9 mouse cellular contexts compared by ENCODE assay signal in genomic region chr16:50799145-50799794, GRCm38 (mm10).
DNase-seq lines count a peak whose midpoint lies in the region; ATAC-seq and TF ChIP-seq lines count a peak whose summit lies in the region.
"Had no signal": no experiment of that assay in that cellular context is flagged by ENCODE, and none has a peak within 500 bp of the region (broad histone marks: within the 10 kb centered on the region; RNA-seq: fewer than 3 reads in every experiment).

No protein-coding gene starts in this region.

- no peaks in the 10 kb centered on the region for H3K9me3 ChIP-seq in liver, embryonic 11.5 days (ENCODE audit: control insufficient read depth, low read length)
- H3K9me3 ChIP-seq in forebrain, embryonic 13.5 days (replicated peaks), result no peaks in the 10 kb centered on the region
- H3K9me3 ChIP-seq in limb, embryonic 10.5 days (replicated peaks), result no peaks in the 10 kb centered on the region
- no peaks in the 10 kb centered on the region for H3K9me3 ChIP-seq in neural tube, embryonic 12.5 days
- H3K9me3 ChIP-seq: embryonic facial prominence, embryonic 12.5 days had no signal

- H3K27ac ChIP-seq in liver, adult 2 months (replicated peaks; ENCODE audit: insufficient read depth, low read depth, low read length), result no peak overlapping the region
- no peak overlapping the region for H3K27ac ChIP-seq in liver, embryonic 11.5 days (ENCODE audit: low read depth, low read length)
- H3K27ac ChIP-seq in forebrain, embryonic 13.5 days, result no peak overlapping the region
- H3K27ac ChIP-seq in kidney, adult 2 months (ENCODE audit: insufficient read depth, low read depth, low read length), result no peak overlapping the region
- no peak overlapping the region for H3K27ac ChIP-seq in limb, embryonic 10.5 days
- no peak overlapping the region for H3K27ac ChIP-seq in neural tube, embryonic 12.5 days
- H3K27ac ChIP-seq: embryonic facial prominence, embryonic 12.5 days had no signal

- no peaks in the 10 kb centered on the region for H3K27me3 ChIP-seq in liver, adult 2 months (ENCODE audit: control insufficient read depth, insufficient read depth, low read length)
- H3K27me3 ChIP-seq in liver, embryonic 11.5 days (replicated peaks; ENCODE audit: control insufficient read depth, insufficient read depth, low read length), result no peaks in the 10 kb centered on the region
- H3K27me3 ChIP-seq in forebrain, embryonic 13.5 days, result no peaks in the 10 kb centered on the region
- no peaks in the 10 kb centered on the region for H3K27me3 ChIP-seq in kidney, adult 2 months (replicated peaks; ENCODE audit: control insufficient read depth, insufficient read depth, low read length)
- no peaks in the 10 kb centered on the region for H3K27me3 ChIP-seq in limb, embryonic 10.5 days (ENCODE audit: low read depth, poor library complexity, severe bottlenecking)
- no peaks in the 10 kb centered on the region for H3K27me3 ChIP-seq in neural tube, embryonic 12.5 days (replicated peaks)
- H3K27me3 ChIP-seq: embryonic facial prominence, embryonic 12.5 days had no signal

- peak; percentile 58 for TF ChIP-seq CTCF in liver, adult 2 months (IDR thresholded peaks at IDR 0.05; ENCODE audit: low read depth, low read length)
- peak; percentile 57 for TF ChIP-seq CTCF in kidney, adult 2 months (conservative IDR thresholded peaks at IDR 0.05; ENCODE audit: insufficient read depth, insufficient read length, low read depth, low read length)

- no peaks in the 10 kb centered on the region for H3K36me3 ChIP-seq in liver, adult 2 months (ENCODE audit: control insufficient read depth, insufficient read depth, low read length)
- H3K36me3 ChIP-seq in liver, embryonic 11.5 days (ENCODE audit: control insufficient read depth, insufficient read depth, low read length), result no peaks in the 10 kb centered on the region
- no peaks in the 10 kb centered on the region for H3K36me3 ChIP-seq in forebrain, embryonic 13.5 days (ENCODE audit: poor library complexity, severe bottlenecking)
- H3K36me3 ChIP-seq in kidney, adult 2 months (ENCODE audit: control insufficient read depth, insufficient read depth, low read length), result no peaks in the 10 kb centered on the region
- no peaks in the 10 kb centered on the region for H3K36me3 ChIP-seq in limb, embryonic 10.5 days
- H3K36me3 ChIP-seq in neural tube, embryonic 12.5 days, result no peaks in the 10 kb centered on the region
- H3K36me3 ChIP-seq: embryonic facial prominence, embryonic 12.5 days had no signal

- no peaks in the 10 kb centered on the region for H3K79me2 ChIP-seq in liver, adult 2 months (ENCODE audit: control insufficient read depth, insufficient read depth, low read length)

- H3K4me3 ChIP-seq in liver, adult 2 months (ENCODE audit: insufficient read depth, low read depth, low read length), result no peak overlapping the region
- no peak overlapping the region for H3K4me3 ChIP-seq in liver, embryonic 11.5 days (ENCODE audit: low read depth, low read length)
- no peak overlapping the region for H3K4me3 ChIP-seq in forebrain, embryonic 13.5 days
- H3K4me3 ChIP-seq in kidney, adult 2 months (ENCODE audit: insufficient read depth, low read depth, low read length), result no peak overlapping the region
- no peak overlapping the region for H3K4me3 ChIP-seq in limb, embryonic 10.5 days
- no peak overlapping the region for H3K4me3 ChIP-seq in neural tube, embryonic 12.5 days
- H3K4me3 ChIP-seq: embryonic facial prominence, embryonic 12.5 days had no signal

- no peaks in the 10 kb centered on the region for H3K4me1 ChIP-seq in liver, adult 2 months (ENCODE audit: control insufficient read depth, insufficient read depth, low read length)
- H3K4me1 ChIP-seq in liver, embryonic 11.5 days (replicated peaks; ENCODE audit: control insufficient read depth, insufficient read depth, low read length), result no peaks in the 10 kb centered on the region
- H3K4me1 ChIP-seq in forebrain, embryonic 13.5 days, result no peaks in the 10 kb centered on the region
- H3K4me1 ChIP-seq in kidney, adult 2 months (ENCODE audit: control insufficient read depth, insufficient read depth, low read length), result no peaks in the 10 kb centered on the region
- peaks cover 23% of the 10 kb centered on the region for H3K4me1 ChIP-seq in limb, embryonic 10.5 days
- H3K4me1 ChIP-seq in neural tube, embryonic 12.5 days, result no peaks in the 10 kb centered on the region
- H3K4me1 ChIP-seq: embryonic facial prominence, embryonic 12.5 days had no signal

- H3K9ac ChIP-seq in liver, adult 2 months (ENCODE audit: low read depth, low read length), result no peak overlapping the region
- H3K9ac ChIP-seq in liver, embryonic 11.5 days (ENCODE audit: low read depth, low read length), result no peak overlapping the region
- no peak overlapping the region for H3K9ac ChIP-seq in forebrain, embryonic 13.5 days
- H3K9ac ChIP-seq in neural tube, embryonic 12.5 days, result no peak overlapping the region
- H3K9ac ChIP-seq: embryonic facial prominence, embryonic 12.5 days had no signal

- 47% methylated on average over 10 of the region's 10 CpGs for WGBS in liver, adult 2 months
- WGBS in liver, embryonic 11.5 days, result 50% methylated on average over 10 of the region's 10 CpGs
- 53% methylated on average over 10 of the region's 10 CpGs for WGBS in forebrain, embryonic 13.5 days
- 46% methylated on average over 10 of the region's 10 CpGs for WGBS in kidney, adult 2 months
- WGBS in limb, embryonic 10.5 days, result 55% methylated on average over 10 of the region's 10 CpGs
- WGBS in neural tube, embryonic 12.5 days, result 52% methylated on average over 10 of the region's 10 CpGs

- H3K4me2 ChIP-seq in liver, embryonic 11.5 days, result no peak overlapping the region
- no peak overlapping the region for H3K4me2 ChIP-seq in forebrain, embryonic 13.5 days
- H3K4me2 ChIP-seq in neural tube, embryonic 12.5 days (replicated peaks), result no peak overlapping the region
- H3K4me2 ChIP-seq: embryonic facial prominence, embryonic 12.5 days had no signal

- no peak for TF ChIP-seq POLR2A in liver, adult 2 months (IDR thresholded peaks at IDR 0.05; ENCODE audit: extremely low read depth, insufficient read depth, low read length)
- TF ChIP-seq POLR2A in kidney, adult 2 months (IDR thresholded peaks at IDR 0.05; ENCODE audit: low read depth, low read length), result no peak

- ATAC-seq in liver, embryonic 11.5 days (replicated peaks; ENCODE audit: low FRiP score), result no peak
- peak; percentile 93 for ATAC-seq in forebrain, embryonic 13.5 days
- peak; percentile 65; the same call in 1 of the 2 replicates for ATAC-seq in neural tube, embryonic 12.5 days (ENCODE audit: low FRiP score, low read depth)

- DNase-seq in liver, adult 2 months (ENCODE audit: extremely low read depth, low read depth, low spot score), result peak; percentile 6
- no peak for DNase-seq in liver, embryonic 11.5 days (ENCODE audit: low spot score)
- DNase-seq in c-Kit-positive CD71-negative TER-119-negative erythroid progenitor cells, embryonic 14.5 days (ENCODE audit: low read depth), result peak; percentile 14
- DNase-seq in kidney, adult 2 months, result peak; percentile 37
- peak; percentile 74 for DNase-seq in limb, embryonic 10.5 days (ENCODE audit: low spot score)
- peak; percentile 65 for DNase-seq in urinary bladder, postnatal 25 days (ENCODE audit: low spot score)
